Mouse (Mus musculus): ENCODE measurements at regions not wholly inside any gene's neighbourhood (a gene's known extent, or its start where the extent isn't known, plus 50 kb on each side); places are given as distances from the start of the nearest gene placed in this dataset.
"Not testable (repeated sequence)": the region's sequence is repeated elsewhere in the genome, so short reads cannot be mapped to it uniquely, and the experiment has no call there.

- DNase-seq (ENCODE audit: low read depth, low spot score), result no peak
These were observed 87.7 kb downstream of the Rhob start for GRCm38 (mm10) chr12:8412125-8412524.

GRCm38 (mm10) chr12:8410410-8411341, 89.1 kb downstream of the Rhob start:
- no peak for DNase-seq (ENCODE audit: low read depth, low spot score)

- no peak for DNase-seq (ENCODE audit: low read depth, low spot score)
These were observed 88.9 kb downstream of the Hs1bp3 start for GRCm38 (mm10) chr12:8402084-8402483.

GRCm38 (mm10) chr12:8401376-8401775, 88.1 kb downstream of the Hs1bp3 start:
- no peak for DNase-seq (ENCODE audit: low read depth, low spot score)

DNA sequence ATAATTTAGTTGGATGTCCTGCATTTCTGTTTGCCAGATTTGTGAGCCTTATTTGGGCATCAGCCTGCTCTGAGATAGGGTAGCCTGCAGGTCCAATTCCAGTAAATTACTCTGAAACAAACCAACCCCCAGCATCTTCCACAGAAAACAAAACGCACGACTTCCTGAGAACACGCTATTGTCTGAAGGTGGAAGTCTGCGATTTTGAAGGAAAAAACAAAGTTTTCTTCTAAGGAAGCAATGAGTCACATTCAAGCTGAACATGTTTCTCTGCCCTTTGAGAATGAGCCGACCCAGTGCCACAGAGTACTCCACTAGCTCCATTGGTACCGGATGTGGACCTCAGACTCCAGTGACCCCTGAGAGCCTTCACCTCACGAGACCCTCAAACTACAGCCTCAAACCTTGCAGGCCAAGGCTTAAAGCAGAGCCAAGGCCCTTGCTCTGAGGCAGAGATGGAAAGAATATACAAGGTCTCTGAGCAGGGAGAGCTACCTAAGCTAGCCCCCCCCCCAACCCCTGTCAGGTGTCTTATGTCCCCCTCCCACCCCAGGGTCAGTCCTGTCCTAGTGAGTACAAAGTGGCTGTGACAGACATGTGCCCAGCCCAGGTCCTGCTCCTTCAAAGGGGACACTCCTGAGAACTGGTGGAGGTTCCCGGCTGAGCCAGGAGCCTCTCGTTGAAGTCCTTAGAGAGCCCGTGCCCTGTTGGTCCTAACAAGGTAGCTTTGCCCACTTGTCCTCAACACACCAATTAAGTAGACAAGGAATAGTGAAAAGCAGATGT, 87.3 kb downstream of the Hs1bp3 start:
- no peak for DNase-seq (ENCODE audit: low read depth, low spot score)

DNA sequence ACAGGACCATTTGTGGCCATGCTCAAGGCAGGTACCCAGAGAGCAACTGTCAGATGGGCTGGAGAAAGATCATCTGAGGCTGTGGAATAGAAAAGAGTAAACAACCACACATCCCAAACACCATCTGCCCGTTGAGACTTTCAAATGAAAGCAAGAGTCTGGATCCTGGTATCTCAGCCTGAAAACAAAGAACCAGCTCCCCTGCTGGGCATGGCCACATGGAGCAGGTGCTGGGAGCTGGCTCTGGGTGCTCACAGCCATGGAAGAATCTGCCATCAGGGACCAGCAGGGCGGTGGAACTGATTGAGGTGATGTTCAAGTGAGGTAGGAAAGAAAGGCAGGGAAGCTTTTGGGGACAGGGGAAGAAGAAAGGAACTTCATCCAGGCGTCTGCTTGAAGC, 85.6 kb downstream of the Hs1bp3 start:
- DNase-seq (ENCODE audit: low read depth, low spot score), result no peak

GRCm38 (mm10) chr12:8396408-8396807, 83.2 kb downstream of the Hs1bp3 start:
- DNase-seq (ENCODE audit: low read depth, low spot score), result not testable (repeated sequence)

DNA sequence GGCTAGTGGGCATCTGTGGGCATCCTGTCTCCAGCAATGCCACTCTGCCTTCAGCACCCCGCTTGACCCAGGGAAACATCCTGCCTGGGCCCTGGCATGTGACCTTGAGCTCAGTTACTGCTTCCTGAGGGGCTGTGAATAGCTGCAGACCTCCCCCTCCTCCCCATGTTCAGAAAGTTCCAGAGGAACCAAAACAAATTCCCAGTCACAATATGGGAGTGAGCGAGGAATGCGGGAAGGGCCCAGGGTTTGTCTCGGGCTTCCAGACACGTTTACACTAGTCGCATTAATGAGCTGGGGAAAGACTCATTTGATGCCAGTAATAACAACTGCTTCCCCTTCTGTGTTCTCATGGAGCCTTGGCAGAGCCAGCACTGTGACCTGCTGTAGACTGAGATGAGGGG, 81.7 kb downstream of the Hs1bp3 start:
- no peak for DNase-seq (ENCODE audit: low read depth, low spot score)

DNA sequence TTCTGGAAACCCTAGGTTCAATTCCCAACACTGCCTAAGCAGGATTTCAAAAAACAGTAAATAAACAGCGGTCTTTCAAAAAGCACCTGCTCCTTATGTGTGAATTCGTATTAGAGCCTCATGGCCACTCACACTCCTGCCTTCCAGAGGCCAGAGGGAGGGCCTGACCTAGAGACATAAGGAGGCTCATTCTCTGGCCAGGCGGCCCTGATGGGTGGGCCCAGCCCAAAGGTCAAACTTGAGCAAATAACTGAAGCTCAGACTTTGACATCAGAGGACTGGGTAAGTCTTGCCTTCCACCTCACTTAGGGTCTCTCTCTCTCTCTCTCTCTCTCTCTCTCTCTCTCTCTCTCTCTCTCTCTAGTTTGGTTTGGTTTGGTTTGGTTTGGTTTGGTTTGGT, 80.7 kb downstream of the Hs1bp3 start:
- DNase-seq (ENCODE audit: low read depth, low spot score), result no peak
